Mouse (Mus musculus) forebrain, embryonic 12.5 days (tissue): Measurements from ENCODE around the gene Olfr1497. TPM values are rescaled to one million over a fixed set of nuclear protein-coding genes. Genes with fewer than 3 reads are reported as not detected.
"Not testable (repeated sequence)": the region's sequence is repeated elsewhere in the genome, so short reads cannot be mapped to it uniquely, and the experiment has no call there.

Experiments
- ATAC-seq: fragments of 200-750 bp; cut with Nextera tagmentation; 2 replicates; pipeline ENCODE4 v1.8.0; 2017; ENCODE audit warnings: moderate TSS enrichment; ENCODE audit not compliant: low FRiP score
- H3K27ac ChIP-seq: fragments of 300-500 bp; sonication (generic); 2 replicates; pipeline ENCODE4 v1.5.1; 2016; ENCODE audit warnings: mild to moderate bottlenecking
- H3K27me3 ChIP-seq: fragments of 300-500 bp; sonication (generic); 2 replicates; pipeline ENCODE4 v1.6.1; 2016; ENCODE audit warnings: mild to moderate bottlenecking
- H3K36me3 ChIP-seq: fragments of 300-500 bp; sonication (generic); replicated peaks from 2 replicates; pipeline ENCODE4 v1.6.1; 2016; ENCODE audit warnings: mild to moderate bottlenecking
- H3K4me1 ChIP-seq: fragments of 300-500 bp; sonication (generic); 2 replicates; pipeline ENCODE4 v1.6.1; 2016
- H3K4me2 ChIP-seq: fragments of 300-500 bp; sonication (generic); 2 replicates; pipeline ENCODE4 v1.6.1; 2016; ENCODE audit warnings: mild to moderate bottlenecking, moderate library complexity
- H3K4me3 ChIP-seq: fragments of 300-500 bp; sonication (generic); replicated peaks from 2 replicates; pipeline ENCODE4 v1.5.1; 2016; ENCODE audit warnings: mild to moderate bottlenecking
- H3K9ac ChIP-seq: fragments of 300-500 bp; sonication (generic); 2 replicates; pipeline ENCODE4 v1.6.1; 2016; ENCODE audit warnings: mild to moderate bottlenecking
- H3K9me3 ChIP-seq: fragments of 300-500 bp; sonication (generic); 2 replicates; pipeline ENCODE4 v1.6.1; 2016
- WGBS: fragments of 180-500 bp; shearing (Covaris S2); methylation state at CpG from one replicate; pipeline ENCODE4 v1.1.7; 2016; 5-methylcytosine and 5-hydroxymethylcytosine counted together
- polyA plus RNA-seq: library from polyadenylated mRNA; unstranded; fragments of >200 nt; fragmentation: Nextera tagmentation; extraction: Ambion mirVana; gene quantifications from 2 replicates; pipeline ENCODE4 v1.2.1, GENCODE M21; 2016

The Olfr1497 gene
- not detected in 2 replicates for polyA plus RNA-seq

- Histone ChIP-seq H3K27ac (no peak within 1 kb of the TSS), H3K4me1 (no peaks in the 10 kb centered on the region), H3K9ac (no peak within 1 kb of the TSS), H3K27me3 (no peaks in the 10 kb centered on the region), H3K4me3 (no peak within 1 kb of the TSS), H3K4me2 (no peak within 1 kb of the TSS), H3K9me3 (no peaks in the 10 kb centered on the region), H3K36me3 (no peaks in the 10 kb centered on the region)
- ATAC-seq = no peak
Measured at GRCm38 (mm10) chr19:13798102-13798501, at the start of gene Olfr1497. Gene Olfr1497, minus strand, starts transcription at chr19:13798202.

GRCm38 (mm10) chr19:13830388-13830787 lies 32.4 kb upstream of the Olfr1497 start, which contains the start of gene Olfr1500:
Gene Olfr1500, minus strand, starts transcription at chr19:13830488.
- Histone ChIP-seq H3K4me3 (no peak within 1 kb of the TSS), H3K27me3 (no peaks in the 10 kb centered on the region), H3K9me3 (no peaks in the 10 kb centered on the region), H3K9ac (no peak within 1 kb of the TSS), H3K36me3 (no peaks in the 10 kb centered on the region), H3K4me1 (no peaks in the 10 kb centered on the region), H3K4me2 (no peak within 1 kb of the TSS), H3K27ac (no peak within 1 kb of the TSS)
- ATAC-seq = no peak

- Histone ChIP-seq H3K9me3 (no peaks in the 10 kb centered on the region), H3K9ac (no peak overlapping the region), H3K4me3 (no peak overlapping the region), H3K27me3 (no peaks in the 10 kb centered on the region), H3K4me1 (no peaks in the 10 kb centered on the region), H3K27ac (no peak overlapping the region), H3K4me2 (no peak overlapping the region), H3K36me3 (no peaks in the 10 kb centered on the region)
- ATAC-seq = no peak
- 72% methylated on average over 3 of the region's 3 CpGs for WGBS
Measured at GRCm38 (mm10) chr19:13828447-13828846, 30.4 kb upstream of the Olfr1497 start.

- no peaks in the 10 kb centered on the region for H3K27me3 ChIP-seq
- 69% methylated on average over 5 of the region's 5 CpGs for WGBS
Measured at GRCm38 (mm10) chr19:13820847-13821246, 22.8 kb upstream of the Olfr1497 start.

GRCm38 (mm10) chr19:13819347-13819746 lies 21.3 kb upstream of the Olfr1497 start, which contains the start of gene Olfr1499:
Gene Olfr1499, minus strand, starts transcription at chr19:13819447.
- no peak for ATAC-seq
- H3K27me3 ChIP-seq = no peaks in the 10 kb centered on the region
- no peak within 1 kb of the TSS for H3K4me2 ChIP-seq
- no peak within 1 kb of the TSS for H3K9ac ChIP-seq
- no peak within 1 kb of the TSS for H3K27ac ChIP-seq
- H3K4me1 ChIP-seq = no peaks in the 10 kb centered on the region
- H3K4me3 ChIP-seq = no peak within 1 kb of the TSS
- H3K9me3 ChIP-seq = no peaks in the 10 kb centered on the region
- H3K36me3 ChIP-seq = no peaks in the 10 kb centered on the region

More at GRCm38 (mm10) chr19:13820847-13821246, 22.8 kb upstream of the Olfr1497 start:
- no peaks in the 10 kb centered on the region for H3K4me1 ChIP-seq
- no peak overlapping the region for H3K4me2 ChIP-seq
- no peak overlapping the region for H3K9ac ChIP-seq
- H3K27ac ChIP-seq = no peak overlapping the region
- no peaks in the 10 kb centered on the region for H3K9me3 ChIP-seq
- ATAC-seq = no peak
- H3K36me3 ChIP-seq = no peaks in the 10 kb centered on the region
- no peak overlapping the region for H3K4me3 ChIP-seq

- no peak for ATAC-seq
- WGBS = 37% methylated on average over 5 of the region's 5 CpGs
- H3K9ac ChIP-seq = no peak overlapping the region
Measured at GRCm38 (mm10) chr19:13818827-13819226, 20.8 kb upstream of the Olfr1497 start.

GRCm38 (mm10) chr19:13812823-13813222 lies 14.8 kb upstream of the Olfr1497 start:
- Histone ChIP-seq H3K9me3 (no peaks in the 10 kb centered on the region), H3K27ac (no peak overlapping the region), H3K4me3 (no peak overlapping the region), H3K9ac (no peak overlapping the region), H3K27me3 (no peaks in the 10 kb centered on the region), H3K4me2 (no peak overlapping the region), H3K36me3 (no peaks in the 10 kb centered on the region), H3K4me1 (no peaks in the 10 kb centered on the region)
- no peak for ATAC-seq
- 64% methylated on average over 2 of the region's 2 CpGs for WGBS

More at GRCm38 (mm10) chr19:13818827-13819226, 20.8 kb upstream of the Olfr1497 start:
- Histone ChIP-seq H3K4me3 (no peak overlapping the region), H3K9me3 (no peaks in the 10 kb centered on the region), H3K27me3 (no peaks in the 10 kb centered on the region), H3K36me3 (no peaks in the 10 kb centered on the region), H3K4me2 (no peak overlapping the region), H3K27ac (no peak overlapping the region), H3K4me1 (no peaks in the 10 kb centered on the region)

GRCm38 (mm10) chr19:13805486-13805885 lies 7.5 kb upstream of the Olfr1497 start:
- H3K27ac ChIP-seq, H3K27me3 ChIP-seq, H3K36me3 ChIP-seq, H3K9ac ChIP-seq, H3K4me1 ChIP-seq, ATAC-seq, H3K4me2 ChIP-seq, H3K9me3 ChIP-seq, H3K4me3 ChIP-seq: not testable (repeated sequence)
- WGBS = 58% methylated on average over 1 of the region's 1 CpGs

- WGBS = 89% methylated on average over 1 of the region's 1 CpGs
- ATAC-seq = no peak
- H3K4me2 ChIP-seq = no peak within 1 kb of the TSS
Measured at GRCm38 (mm10) chr19:13777578-13777977, 20.4 kb downstream of the Olfr1497 start, which contains the start of gene Olfr1496. Gene Olfr1496, plus strand, starts transcription at chr19:13777878.

GRCm38 (mm10) chr19:13768565-13769276 lies 29.3 kb downstream of the Olfr1497 start:
- WGBS = 94% methylated on average over 9 of the region's 9 CpGs
- ATAC-seq = no peak

More at GRCm38 (mm10) chr19:13777578-13777977, 20.4 kb downstream of the Olfr1497 start, which contains the start of gene Olfr1496:
- no peaks in the 10 kb centered on the region for H3K27me3 ChIP-seq
- H3K36me3 ChIP-seq = no peaks in the 10 kb centered on the region
- H3K4me1 ChIP-seq = no peaks in the 10 kb centered on the region
- H3K9me3 ChIP-seq = no peaks in the 10 kb centered on the region
- no peak within 1 kb of the TSS for H3K27ac ChIP-seq
- H3K9ac ChIP-seq = no peak within 1 kb of the TSS
- H3K4me3 ChIP-seq = no peak within 1 kb of the TSS

GRCm38 (mm10) chr19:13764306-13764705 lies 33.7 kb downstream of the Olfr1497 start, which contains the start of gene Olfr1495:
Gene Olfr1495, plus strand, starts transcription at chr19:13764606.
- Histone ChIP-seq H3K4me3 (no peak within 1 kb of the TSS), H3K4me1 (no peaks in the 10 kb centered on the region), H3K27me3 (no peaks in the 10 kb centered on the region), H3K9ac (no peak within 1 kb of the TSS), H3K9me3 (no peaks in the 10 kb centered on the region), H3K4me2 (no peak within 1 kb of the TSS), H3K36me3 (no peaks in the 10 kb centered on the region), H3K27ac (no peak within 1 kb of the TSS)
- WGBS = 85% methylated on average over 3 of the region's 3 CpGs
- ATAC-seq = no peak

More at GRCm38 (mm10) chr19:13768565-13769276, 29.3 kb downstream of the Olfr1497 start:
- Histone ChIP-seq H3K9ac (no peak overlapping the region), H3K27ac (no peak overlapping the region), H3K4me2 (no peak overlapping the region), H3K9me3 (no peaks in the 10 kb centered on the region), H3K27me3 (no peaks in the 10 kb centered on the region), H3K36me3 (no peaks in the 10 kb centered on the region), H3K4me1 (no peaks in the 10 kb centered on the region), H3K4me3 (no peak overlapping the region)

- H3K9me3 ChIP-seq = no peaks in the 10 kb centered on the region
- H3K27ac ChIP-seq = no peak overlapping the region
- H3K4me2 ChIP-seq = no peak overlapping the region
- ATAC-seq = no peak
- no peak overlapping the region for H3K4me3 ChIP-seq
- H3K27me3 ChIP-seq = no peaks in the 10 kb centered on the region
- no peaks in the 10 kb centered on the region for H3K4me1 ChIP-seq
- 83% methylated on average over 1 of the region's 1 CpGs for WGBS
- no peak overlapping the region for H3K9ac ChIP-seq
- no peaks in the 10 kb centered on the region for H3K36me3 ChIP-seq
Measured at GRCm38 (mm10) chr19:13749366-13749765, 48.6 kb downstream of the Olfr1497 start.
